Mouse (Mus musculus): ENCODE results near the gene Gnaq.

Gene Gnaq

DNA sequence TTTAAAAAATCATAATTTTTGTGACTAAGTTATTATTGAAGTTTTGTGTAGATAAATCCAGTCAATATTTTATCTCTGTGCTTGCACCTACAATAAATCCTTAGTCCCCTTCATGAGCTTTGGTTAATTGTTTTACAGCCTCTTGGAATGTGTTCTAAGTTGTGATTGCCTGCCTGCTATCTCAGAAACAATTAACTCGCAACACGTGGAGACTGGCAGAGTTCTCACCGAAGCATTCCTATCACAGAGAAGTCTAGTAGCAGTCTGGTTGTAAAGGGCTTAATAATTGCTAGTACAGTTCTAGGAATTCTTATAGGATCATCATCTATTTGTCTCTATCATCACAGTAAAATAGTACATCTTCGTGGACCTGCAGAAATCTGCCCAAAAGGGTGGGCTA is 243.2 kb downstream of the Gnaq start:
- DNase-seq: no peak

- DNase-seq: peak in 1 of 2 experiments; percentile 25
Observed at GRCm38 (mm10) chr19:16378565-16378964, 245.9 kb downstream of the Gnaq start.

- no peak for DNase-seq
Observed at GRCm38 (mm10) chr19:16379687-16380086, 247.1 kb downstream of the Gnaq start.

GRCm38 (mm10) chr19:16382392-16382791 is 249.8 kb downstream of the Gnaq start:
- DNase-seq: no peak

GRCm38 (mm10) chr19:16383127-16383526 is 250.5 kb downstream of the Gnaq start:
- DNase-seq: no peak

- DNase-seq: no peak
Observed at GRCm38 (mm10) chr19:16384094-16384493, 251.5 kb downstream of the Gnaq start.

DNA sequence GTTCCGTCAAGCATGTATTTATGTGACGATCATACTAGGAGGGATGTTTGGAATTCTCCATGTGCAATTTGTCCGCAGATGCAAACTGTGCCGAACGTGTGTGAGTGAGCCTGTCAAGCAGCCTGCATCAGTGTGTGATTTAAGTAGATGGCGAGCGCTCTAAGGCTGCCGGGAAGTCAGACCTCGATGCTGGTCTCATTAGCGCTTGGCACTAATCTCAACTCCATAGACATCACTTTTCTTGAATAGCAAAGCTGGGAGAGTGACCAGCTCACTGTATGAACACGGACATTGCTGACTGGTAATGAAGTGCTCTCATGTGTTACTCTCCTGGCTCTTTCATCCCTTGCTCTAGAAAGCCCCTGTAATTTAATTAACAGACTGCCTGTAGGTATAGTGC is 252.3 kb downstream of the Gnaq start:
- DNase-seq: no peak

DNA sequence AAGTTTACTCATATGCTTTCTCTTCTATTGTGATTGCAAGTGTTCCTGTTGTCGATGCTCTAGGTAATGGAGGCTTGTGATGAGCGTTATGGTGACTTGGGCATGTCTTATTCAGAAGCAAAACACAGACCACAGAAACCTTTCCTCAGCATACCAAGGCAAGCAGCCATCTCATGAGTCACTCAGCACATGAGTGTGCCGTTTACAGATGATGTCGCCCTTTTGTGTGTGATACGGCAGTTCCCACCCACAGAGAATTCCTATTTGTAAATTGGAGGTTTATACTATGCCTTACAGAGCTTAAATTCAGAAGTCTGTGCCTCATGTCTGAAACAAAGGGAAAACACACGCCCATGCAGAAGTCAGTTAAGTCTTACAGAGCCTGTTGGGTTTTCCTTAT is 253.9 kb downstream of the Gnaq start:
- peak in 1 of 2 experiments; percentile 42 for DNase-seq

GRCm38 (mm10) chr19:16390192-16390795 is 257.7 kb downstream of the Gnaq start:
- DNase-seq: no peak

DNA sequence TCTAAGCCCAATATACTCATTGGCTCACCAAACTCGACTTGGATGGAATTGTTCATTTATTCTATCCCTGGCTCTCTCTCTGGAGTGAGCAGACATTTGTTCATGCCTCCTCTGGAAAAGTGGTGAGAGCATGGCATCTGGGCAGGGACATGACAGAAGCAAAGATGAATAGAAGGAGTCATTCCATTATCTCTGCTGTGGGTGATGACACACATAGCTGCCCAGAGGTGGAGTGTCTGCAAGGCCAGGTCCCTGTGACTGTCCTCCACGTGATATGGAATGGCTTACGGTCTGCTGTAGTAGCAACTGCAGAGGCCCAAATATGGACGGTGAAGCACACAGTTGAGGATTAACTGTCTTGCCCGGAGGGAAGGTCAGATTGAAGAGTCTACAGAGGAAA is 261.8 kb downstream of the Gnaq start:
- DNase-seq: no peak

- DNase-seq: peak in 1 of 2 experiments; percentile 20
Observed at GRCm38 (mm10) chr19:16403101-16403500, 270.5 kb downstream of the Gnaq start.

DNA sequence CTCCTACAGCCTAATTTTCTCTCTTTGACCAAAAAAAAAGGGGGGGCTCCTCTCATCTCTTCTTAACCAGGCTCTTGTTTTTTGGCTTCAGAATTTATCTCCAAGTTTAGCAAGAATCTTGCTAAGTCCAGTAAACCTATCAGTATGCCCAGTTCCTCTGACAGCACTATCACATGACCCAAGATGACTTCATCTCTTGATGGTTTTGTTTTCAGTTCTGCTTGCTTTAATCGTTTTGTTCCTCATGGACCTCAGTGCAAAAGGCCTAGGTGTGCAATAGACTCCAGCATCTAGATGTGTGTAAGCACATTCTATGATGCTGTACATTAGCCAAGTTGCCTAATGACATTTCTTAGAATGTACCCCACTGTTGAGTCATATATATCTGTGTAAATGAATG is 275.1 kb downstream of the Gnaq start:
- no peak for DNase-seq

DNA sequence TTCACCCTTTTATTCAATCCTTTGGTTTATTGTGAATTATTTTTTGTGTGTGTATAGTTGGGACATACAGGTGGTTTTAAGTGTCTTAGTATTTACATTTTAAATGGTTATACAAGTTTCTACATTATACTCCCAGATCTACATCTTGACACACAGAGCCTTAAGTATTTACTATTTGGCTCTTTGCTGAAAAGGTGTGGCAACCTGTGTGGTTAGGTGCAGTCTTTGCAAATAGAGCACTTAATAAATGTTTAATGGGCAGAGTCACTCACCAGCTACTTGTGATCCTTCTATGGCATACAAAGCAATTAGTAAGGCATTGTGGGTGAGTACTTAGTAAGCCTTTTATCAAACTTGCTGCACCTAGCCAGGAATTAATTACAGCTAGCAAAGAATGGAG is 278.7 kb downstream of the Gnaq start:
- DNase-seq: peak in 1 of 2 experiments; percentile 38

DNA sequence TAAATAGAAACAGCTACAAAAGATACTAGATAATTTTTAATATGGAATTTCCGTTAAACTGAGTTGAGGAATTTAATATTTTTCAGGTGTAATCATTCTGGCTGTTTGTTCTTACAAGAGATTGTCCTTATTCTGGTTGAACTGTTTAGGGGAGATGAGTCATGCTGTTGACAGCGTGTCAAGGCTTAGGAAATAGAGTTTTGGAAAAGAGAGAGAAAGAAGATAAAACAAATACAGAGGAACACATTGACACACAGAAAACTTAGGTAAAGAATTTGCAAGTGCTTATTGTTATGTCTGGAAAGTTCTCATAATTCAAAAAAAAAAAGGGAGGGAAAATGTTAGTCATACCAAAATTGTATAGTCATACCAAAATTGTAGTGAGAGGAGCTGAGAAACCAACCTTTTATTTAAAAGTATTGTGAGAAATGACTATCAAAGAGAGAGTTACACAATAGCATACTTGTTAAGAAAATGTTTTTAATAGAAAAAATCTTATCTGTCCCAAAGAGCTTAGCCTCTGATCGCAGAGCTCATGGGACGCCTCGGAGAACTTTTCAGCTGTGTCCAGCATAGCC is 285.5 kb downstream of the Gnaq start:
- DNase-seq: no peak

DNA sequence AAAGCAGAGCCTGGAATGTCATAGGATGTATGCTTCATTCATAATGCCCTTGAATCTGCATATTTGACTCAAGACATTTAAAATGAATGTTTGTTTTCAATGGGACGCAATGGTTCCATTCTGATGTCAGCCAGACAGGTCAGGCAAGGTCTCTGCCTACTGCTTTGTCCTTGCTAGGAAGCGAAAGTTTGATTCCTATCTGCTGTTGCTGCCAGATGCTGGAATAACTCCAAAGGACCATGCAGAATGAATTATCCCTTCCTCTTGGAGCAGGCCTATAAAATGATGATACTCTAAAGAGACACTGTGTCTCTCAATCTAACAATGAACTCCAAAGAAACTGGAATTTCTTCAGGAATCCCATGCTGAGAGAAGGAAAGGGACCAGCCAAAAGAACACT is 293.0 kb downstream of the Gnaq start:
- DNase-seq: peak in 1 of 2 experiments; percentile 53

- DNase-seq: no peak
Observed at GRCm38 (mm10) chr19:16431368-16431767, 298.7 kb downstream of the Gnaq start.

GRCm38 (mm10) chr19:16434879-16435278 is 302.2 kb downstream of the Gnaq start:
- peak in 1 of 2 experiments; percentile 41 for DNase-seq

DNA sequence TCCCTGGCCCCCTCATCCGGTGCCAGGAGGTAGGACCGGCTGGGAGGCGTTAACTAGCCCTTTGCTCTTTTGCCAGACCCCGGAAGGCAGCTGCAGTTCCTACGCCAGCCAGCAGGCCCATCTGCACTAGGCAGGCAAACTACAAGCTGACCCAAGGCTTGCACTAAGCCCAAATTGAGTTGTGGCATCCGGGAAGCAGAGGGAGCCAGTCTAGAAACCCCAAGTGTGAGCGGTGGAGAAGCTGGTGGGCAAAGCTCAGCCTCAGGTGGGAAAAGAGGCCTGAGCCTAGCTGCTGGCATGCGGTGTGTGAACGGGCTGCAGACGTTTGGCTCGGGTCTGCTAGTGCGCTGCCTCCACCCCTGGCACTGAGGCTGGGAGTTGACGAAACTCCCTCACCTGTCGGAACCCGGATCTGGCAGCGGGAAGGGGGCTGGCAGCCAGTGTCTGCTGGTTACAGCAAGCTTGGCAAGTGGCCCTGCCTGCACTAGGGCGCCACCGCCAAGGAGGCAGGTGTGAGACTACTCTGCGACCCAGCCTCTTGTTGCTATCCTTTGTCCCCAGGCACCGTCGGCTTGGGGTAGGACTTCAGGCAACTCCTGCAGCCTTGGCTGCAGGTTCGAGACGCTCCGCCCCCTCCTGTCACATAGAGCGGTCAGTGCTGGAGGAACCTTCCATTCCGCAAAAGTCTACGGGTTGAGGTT is 303.1 kb downstream of the Gnaq start, which contains the start of gene Gna14:
Gna14 (plus strand) TSS at position 232 of the 701 bp plus-strand sequence.
- DNase-seq: peak; percentile 78 to 80

DNA sequence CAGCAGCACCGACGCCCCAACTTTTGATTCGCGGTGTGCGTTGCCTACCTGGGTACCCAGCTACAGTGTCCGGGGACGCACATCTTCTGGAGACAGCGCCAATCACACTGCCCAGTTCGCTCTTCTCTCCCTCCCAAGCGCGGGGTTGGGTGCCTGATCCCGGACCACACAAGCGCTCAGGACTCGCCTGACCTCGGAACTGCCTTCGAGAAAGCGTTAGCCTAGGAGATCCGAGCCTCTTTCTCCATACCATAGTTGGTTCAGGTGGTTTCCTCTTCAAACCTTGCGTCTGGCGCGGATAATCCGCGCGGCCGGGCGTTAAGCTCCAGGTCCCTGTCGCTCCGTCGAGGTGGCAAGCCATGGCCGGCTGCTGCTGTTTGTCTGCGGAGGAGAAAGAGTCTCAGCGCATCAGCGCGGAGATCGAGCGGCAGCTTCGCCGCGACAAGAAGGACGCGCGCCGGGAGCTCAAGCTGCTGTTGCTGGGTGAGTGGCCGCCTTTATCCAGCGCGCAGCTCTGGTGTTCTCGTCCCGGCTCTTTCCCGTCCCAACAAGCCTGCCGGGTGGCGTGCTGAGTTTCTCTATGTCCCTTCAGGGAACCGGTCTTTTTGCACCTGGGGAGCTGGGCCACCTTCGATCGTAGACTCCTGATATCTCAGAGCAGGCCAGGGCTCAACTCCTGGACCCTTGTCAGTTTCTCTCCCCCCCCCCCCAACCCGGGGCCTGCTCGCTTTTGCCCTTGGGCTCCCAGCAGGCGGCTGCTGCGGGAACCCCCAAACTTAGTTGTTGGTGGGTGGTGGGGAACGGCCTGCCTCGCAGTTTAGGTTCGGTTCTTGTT is 303.9 kb downstream of the Gnaq start:
- peak in 1 of 2 experiments; percentile 13 for DNase-seq

Measured in lung, adult 18-20 months (tissue).